Mouse (Mus musculus): Measurements from ENCODE around the gene Insl3. TPM values are rescaled to one million over a fixed set of nuclear protein-coding genes. Genes with fewer than 3 reads are reported as not detected.
"Not testable (repeated sequence)": the region's sequence is repeated elsewhere in the genome, so short reads cannot be mapped to it uniquely, and the experiment has no call there.

Gene Insl3
- polyA plus RNA-seq, 1 experiment from 2014 or later, result 1.3 TPM

DNA sequence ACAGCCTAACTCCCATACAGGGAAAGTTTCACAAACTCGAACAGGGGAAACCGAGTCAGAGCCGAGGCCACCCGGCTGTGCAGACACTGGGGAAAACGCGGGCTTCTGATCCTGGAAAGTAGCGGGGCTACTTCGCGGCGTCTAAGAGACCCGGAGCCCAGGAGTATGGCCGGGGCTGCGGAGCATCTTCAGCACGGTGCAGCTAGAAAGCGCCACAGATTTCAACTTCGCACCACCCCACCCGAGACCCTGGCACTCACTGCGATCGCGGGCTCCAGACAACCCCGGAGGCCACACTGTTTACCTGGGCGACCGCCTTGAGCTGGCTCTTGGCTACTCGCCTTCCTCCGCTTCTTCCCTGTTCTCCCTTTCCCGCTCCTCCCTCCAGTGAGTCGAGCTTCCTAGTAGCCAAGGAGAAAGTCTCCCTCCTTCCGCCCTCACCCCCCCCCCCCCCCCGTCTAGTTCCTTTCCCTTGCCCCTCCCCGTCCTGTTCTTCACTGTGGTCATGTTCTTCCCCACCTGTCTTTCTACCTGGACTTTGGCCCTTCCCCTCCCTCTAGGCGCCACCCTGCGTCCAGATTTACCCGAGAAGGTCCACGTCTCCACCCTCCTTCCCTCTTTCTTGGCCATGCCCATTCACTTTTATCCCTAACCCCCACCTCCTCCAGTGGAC lies 12.5 kb downstream of the Insl3 start, which contains the start of gene B3gnt3:
Gene B3gnt3 (minus strand): TSS at position 376 of the 673 bp plus-strand sequence.
- H3K4me1 ChIP-seq (replicated peaks; ENCODE audit: insufficient read depth, low read length), result no peaks in the 10 kb centered on the region
- WGBS, result 19% methylated on average over 30 of the region's 34 CpGs
- H3K36me3 ChIP-seq (ENCODE audit: insufficient read depth, low read length), result no peaks in the 10 kb centered on the region
- peak within 1 kb of the TSS; percentile 37 for H3K4me3 ChIP-seq (replicated peaks; ENCODE audit: low read depth, low read length)
- no peaks in the 10 kb centered on the region for H3K9me3 ChIP-seq (replicated peaks; ENCODE audit: low read length)
- ATAC-seq (replicated peaks; ENCODE audit: low FRiP score, low read depth) (no peak), DNase-seq (ENCODE audit: low spot score) (no peak)
- peaks cover 11% of the 10 kb centered on the region; the same call in 1 of the 2 replicates for H3K27me3 ChIP-seq (ENCODE audit: insufficient read depth, low read length)
- peak within 1 kb of the TSS; percentile 54 for H3K4me2 ChIP-seq (ENCODE audit: low read length)
- no peak for TF ChIP-seq CTCF (IDR thresholded peaks at IDR 0.05; ENCODE audit: low read depth)
- H3K9ac ChIP-seq (ENCODE audit: low read depth, low read length), result no peak within 1 kb of the TSS
- no peak within 1 kb of the TSS for H3K27ac ChIP-seq

DNA sequence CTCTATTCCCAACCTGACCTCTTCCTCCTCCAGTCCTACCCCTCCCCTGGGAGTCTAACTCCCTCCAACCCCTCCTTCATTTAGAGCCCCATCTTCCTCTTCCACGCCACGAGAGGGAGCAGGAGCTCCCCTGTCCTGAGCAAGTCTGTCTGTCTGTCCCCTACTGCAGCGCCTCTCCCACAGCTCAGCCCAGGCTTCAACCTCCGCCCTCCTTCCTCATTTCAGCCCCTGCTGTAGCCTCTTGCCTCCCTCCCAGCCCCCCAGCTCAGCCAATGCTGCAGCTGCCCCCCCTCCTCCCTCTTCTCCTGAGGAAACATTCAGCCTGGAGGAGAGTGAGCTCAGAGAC lies 13.0 kb downstream of the Insl3 start:
- Histone ChIP-seq H3K4me3 (replicated peaks; ENCODE audit: low read depth, low read length) (no peak overlapping the region), H3K4me1 (replicated peaks; ENCODE audit: insufficient read depth, low read length) (no peaks in the 10 kb centered on the region), H3K4me2 (ENCODE audit: low read length) (no peak overlapping the region; the same call in 1 of the 2 replicates), H3K36me3 (ENCODE audit: insufficient read depth, low read length) (no peaks in the 10 kb centered on the region), H3K9ac (ENCODE audit: low read depth, low read length) (no peak overlapping the region), H3K9me3 (replicated peaks; ENCODE audit: low read length) (no peaks in the 10 kb centered on the region), H3K27ac (no peak overlapping the region), H3K27me3 (ENCODE audit: insufficient read depth, low read length) (peaks cover 11% of the 10 kb centered on the region; the same call in 1 of the 2 replicates)
- WGBS, result 35% methylated on average over 4 of the region's 4 CpGs
- DNase-seq (ENCODE audit: low spot score), result no peak
- TF ChIP-seq CTCF (IDR thresholded peaks at IDR 0.05; ENCODE audit: low read depth), result 0 out of 2 replicates have a peak, but pooled peaks have one; percentile 22
- no peak; the same call in 1 of the 2 replicates for ATAC-seq (replicated peaks; ENCODE audit: low FRiP score, low read depth)

DNA sequence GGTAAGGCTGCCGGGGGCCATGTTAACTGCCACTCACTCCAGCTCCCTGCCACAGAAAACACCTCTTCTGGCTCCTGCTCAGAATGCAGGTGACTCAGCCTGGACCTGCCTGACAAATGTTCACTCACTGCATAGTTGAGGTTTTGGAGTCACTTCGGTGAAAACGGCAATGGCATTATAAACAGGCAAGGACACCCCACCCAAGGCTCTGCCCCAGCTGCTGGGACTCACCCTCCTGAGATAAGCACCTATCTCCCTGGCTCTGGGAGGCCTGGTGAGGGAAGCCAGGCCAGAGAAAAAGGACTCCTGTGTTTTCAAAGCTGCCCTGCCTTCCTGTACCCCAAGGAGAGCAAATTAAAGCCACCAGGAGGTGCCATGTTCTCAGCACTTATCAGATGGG lies 13.9 kb downstream of the Insl3 start:
- no peaks in the 10 kb centered on the region for H3K9me3 ChIP-seq (replicated peaks; ENCODE audit: low read length)
- no peaks in the 10 kb centered on the region for H3K36me3 ChIP-seq (ENCODE audit: insufficient read depth, low read length)
- WGBS, result 67% methylated on average over 3 of the region's 3 CpGs
- H3K4me3 ChIP-seq (replicated peaks; ENCODE audit: low read depth, low read length), result no peak overlapping the region
- DNase-seq (ENCODE audit: low spot score) (no peak), ATAC-seq (replicated peaks; ENCODE audit: low FRiP score, low read depth) (no peak)
- H3K4me1 ChIP-seq (replicated peaks; ENCODE audit: insufficient read depth, low read length), result no peaks in the 10 kb centered on the region
- H3K9ac ChIP-seq (ENCODE audit: low read depth, low read length), result no peak overlapping the region
- H3K27ac ChIP-seq, result no peak overlapping the region
- peaks cover 11% of the 10 kb centered on the region; the same call in 1 of the 2 replicates for H3K27me3 ChIP-seq (ENCODE audit: insufficient read depth, low read length)
- no peak for TF ChIP-seq CTCF (IDR thresholded peaks at IDR 0.05; ENCODE audit: low read depth)
- no peak overlapping the region for H3K4me2 ChIP-seq (ENCODE audit: low read length)

DNA sequence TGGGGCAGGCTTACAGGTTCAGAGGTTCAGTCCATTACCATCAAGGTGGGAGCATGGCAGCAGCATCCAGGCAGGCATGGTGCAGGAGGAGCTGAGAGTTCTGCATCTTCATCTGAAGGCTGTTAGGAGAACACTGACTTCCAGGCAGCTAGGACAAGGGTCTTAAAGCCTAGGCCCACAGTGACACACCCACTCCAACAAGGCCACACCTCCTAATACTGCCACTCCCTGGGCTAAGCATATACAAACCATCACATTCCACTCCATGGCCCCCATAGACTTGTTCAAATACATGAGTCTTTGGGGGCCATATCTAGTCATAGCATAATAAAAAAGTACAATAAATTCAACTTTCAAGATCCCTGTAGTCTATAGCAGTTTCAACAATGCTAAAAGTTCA lies 14.4 kb downstream of the Insl3 start:
- H3K4me1 ChIP-seq (replicated peaks; ENCODE audit: insufficient read depth, low read length); H3K4me2 ChIP-seq (ENCODE audit: low read length); H3K36me3 ChIP-seq (ENCODE audit: insufficient read depth, low read length); ATAC-seq (replicated peaks; ENCODE audit: low FRiP score, low read depth); H3K9me3 ChIP-seq (replicated peaks; ENCODE audit: low read length); H3K27ac ChIP-seq; H3K4me3 ChIP-seq (replicated peaks; ENCODE audit: low read depth, low read length); DNase-seq (ENCODE audit: low spot score); H3K9ac ChIP-seq (ENCODE audit: low read depth, low read length): not testable (repeated sequence)
- peaks cover 11% of the 10 kb centered on the region; the same call in 1 of the 2 replicates for H3K27me3 ChIP-seq (ENCODE audit: insufficient read depth, low read length)

DNA sequence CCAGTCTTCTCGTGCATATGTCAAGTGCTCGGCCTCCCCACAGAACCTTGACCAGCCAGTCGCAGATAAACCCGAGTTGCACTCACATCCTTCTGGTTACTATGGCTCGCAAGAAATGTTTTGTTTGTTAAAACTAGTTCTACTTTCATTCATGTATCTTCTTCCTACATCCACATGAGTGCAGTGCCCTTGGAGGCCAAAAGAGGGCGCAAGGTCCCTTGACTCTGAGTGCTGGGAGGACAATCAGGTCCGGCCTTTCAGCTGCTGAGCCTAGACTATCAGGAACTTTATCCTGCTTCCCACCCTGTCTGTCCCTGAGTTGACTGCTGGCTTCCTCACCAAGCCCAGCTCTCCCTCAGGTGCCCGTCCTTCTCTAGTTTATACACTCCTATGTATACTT lies 18.9 kb downstream of the Insl3 start:
- no peak overlapping the region for H3K4me3 ChIP-seq (replicated peaks; ENCODE audit: low read depth, low read length)
- ATAC-seq (replicated peaks; ENCODE audit: low FRiP score, low read depth), result no peak
- DNase-seq (ENCODE audit: low spot score), result peak; percentile 63
- WGBS, result 40% methylated on average over 8 of the region's 8 CpGs
- no peaks in the 10 kb centered on the region for H3K9me3 ChIP-seq (replicated peaks; ENCODE audit: low read length)
- H3K27me3 ChIP-seq (ENCODE audit: insufficient read depth, low read length), result peaks cover 7% of the 10 kb centered on the region; the same call in 1 of the 2 replicates
- H3K4me1 ChIP-seq (replicated peaks; ENCODE audit: insufficient read depth, low read length), result 0 out of 2 replicates have a peak, but pooled peaks cover 4% of the 10 kb centered on the region
- H3K9ac ChIP-seq (ENCODE audit: low read depth, low read length), result no peak overlapping the region
- H3K36me3 ChIP-seq (ENCODE audit: insufficient read depth, low read length), result no peaks in the 10 kb centered on the region
- no peak overlapping the region for H3K4me2 ChIP-seq (ENCODE audit: low read length)
- no peak overlapping the region for H3K27ac ChIP-seq
- TF ChIP-seq CTCF (IDR thresholded peaks at IDR 0.05; ENCODE audit: low read depth), result peak; percentile 69

DNA sequence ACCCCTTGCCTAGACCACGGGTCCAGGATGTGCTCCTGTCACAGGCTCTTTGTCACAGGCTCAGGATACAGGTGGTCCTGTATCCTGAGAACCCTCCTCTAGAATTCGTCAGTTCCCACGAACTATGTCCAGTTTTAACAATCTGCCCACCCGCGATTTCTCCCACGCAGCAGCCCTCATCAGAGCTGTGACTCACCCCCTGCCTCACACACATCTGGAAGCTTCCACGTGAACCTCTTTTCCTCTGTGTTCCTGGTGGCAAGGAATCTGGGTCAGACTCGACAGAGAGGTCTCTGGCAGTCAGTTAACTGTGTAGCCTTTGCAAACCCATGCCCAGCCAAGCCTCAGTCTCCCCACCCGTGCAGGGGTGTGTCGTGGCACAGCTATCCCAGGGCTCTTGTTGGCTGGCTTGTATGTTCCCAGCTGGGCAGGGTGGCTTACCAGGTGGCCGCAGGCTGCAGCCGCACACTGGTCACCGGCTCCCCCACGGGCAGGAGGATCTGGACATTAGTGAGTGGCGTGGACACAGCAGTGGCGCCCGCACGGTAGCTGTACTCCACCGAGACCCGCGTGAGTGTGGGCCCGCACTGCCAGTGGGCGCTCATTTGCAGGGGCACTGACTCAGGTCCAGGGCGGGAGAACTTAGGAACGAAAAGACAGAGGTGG lies 20.3 kb downstream of the Insl3 start:
- DNase-seq (ENCODE audit: low spot score) (no peak), ATAC-seq (replicated peaks; ENCODE audit: low FRiP score, low read depth) (peak; percentile 49)
- 0 out of 2 replicates have a peak, but pooled peaks cover 4% of the 10 kb centered on the region for H3K4me1 ChIP-seq (replicated peaks; ENCODE audit: insufficient read depth, low read length)
- no peaks in the 10 kb centered on the region for H3K9me3 ChIP-seq (replicated peaks; ENCODE audit: low read length)
- 36% methylated on average over 25 of the region's 25 CpGs for whole genome bisulfite sequencing
- H3K36me3 ChIP-seq (ENCODE audit: insufficient read depth, low read length), result no peaks in the 10 kb centered on the region
- H3K4me2 ChIP-seq (ENCODE audit: low read length), result peak overlapping the region; percentile 46; the same call in 1 of the 2 replicates
- H3K27ac ChIP-seq, result no peak overlapping the region
- no peak for TF ChIP-seq CTCF (IDR thresholded peaks at IDR 0.05; ENCODE audit: low read depth)
- peaks cover 7% of the 10 kb centered on the region; the same call in 1 of the 2 replicates for H3K27me3 ChIP-seq (ENCODE audit: insufficient read depth, low read length)
- H3K9ac ChIP-seq (ENCODE audit: low read depth, low read length), result no peak overlapping the region
- no peak overlapping the region for H3K4me3 ChIP-seq (replicated peaks; ENCODE audit: low read depth, low read length)

All from kidney, postnatal 0 days (tissue).